Mouse (Mus musculus) cerebellum, postnatal 25 days (tissue): ENCODE results near the gene Rhoc.

ENCODE experiments used
- DNase-seq, 2 experiments: peaks; one replicate each; pipeline ENCODE4 v3.0.0; 2021; ENCODE audit warnings: mixed read lengths in 2 of 2

Gene Rhoc

DNA sequence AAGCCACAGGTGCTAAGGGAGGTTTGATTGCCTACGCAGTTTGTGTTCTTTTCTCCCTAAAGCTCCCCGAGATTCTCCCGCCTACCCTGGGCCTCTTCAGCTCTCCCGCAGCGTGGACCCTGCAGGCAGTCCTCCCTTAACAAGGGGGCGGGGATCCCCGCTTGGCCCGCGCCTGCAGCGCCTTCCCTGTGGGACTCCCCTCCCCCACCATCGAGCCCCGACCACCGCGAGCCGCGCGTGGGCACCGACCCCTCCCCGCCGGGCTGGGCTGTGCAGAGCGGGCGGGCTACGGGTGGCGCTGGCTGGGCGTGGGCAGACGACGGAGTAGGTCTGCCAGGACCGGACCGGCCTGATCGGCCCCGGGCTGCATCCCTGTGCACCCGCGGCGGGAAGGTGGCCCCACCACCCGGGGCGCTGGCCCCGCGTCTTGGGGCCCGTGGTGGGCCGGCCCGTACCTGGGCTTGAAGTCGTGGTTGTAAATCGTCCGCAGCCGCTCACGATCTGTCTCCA lies 29.4 kb downstream of the Rhoc start:
- peak; percentile 43 to 47 for DNase-seq

DNA sequence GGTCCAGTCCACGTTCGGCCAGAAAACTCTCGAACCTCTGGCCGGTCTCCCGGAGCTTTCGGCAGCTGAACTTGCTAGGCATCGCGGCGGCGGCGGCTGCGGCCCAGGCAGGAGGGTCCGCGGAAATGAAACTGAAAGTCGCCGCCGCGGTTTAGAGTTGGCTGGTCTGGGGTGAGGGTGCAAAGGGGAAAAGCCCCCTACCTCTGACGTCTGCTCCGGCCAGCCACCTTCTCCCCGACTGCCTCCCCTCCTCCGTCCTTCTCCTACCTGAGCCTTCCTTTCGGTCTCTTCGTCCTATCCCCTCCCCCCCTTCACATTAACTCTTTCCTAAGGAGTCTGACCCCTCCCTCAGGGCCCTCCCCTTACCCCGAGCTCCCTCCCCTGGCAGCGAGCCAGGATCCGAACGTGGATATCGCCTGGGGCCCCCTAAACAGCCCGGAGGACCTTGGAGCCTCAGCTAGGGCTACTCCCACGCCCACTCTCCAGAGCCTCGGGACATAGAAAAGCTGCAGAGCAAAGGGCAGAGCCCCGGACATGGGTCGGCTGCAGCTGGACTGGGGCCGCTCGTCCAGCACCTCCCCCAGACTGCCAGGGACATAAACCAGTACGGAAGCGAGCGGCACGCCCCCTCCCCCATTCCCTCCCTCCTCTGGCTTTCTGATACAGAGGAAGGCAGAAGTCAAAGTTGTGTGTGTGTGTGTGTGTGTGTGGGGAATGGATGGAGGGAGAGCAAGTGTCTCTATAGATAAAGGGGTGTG lies 30.0 kb downstream of the Rhoc start, which contains the start of gene Mov10:
Gene Mov10, minus strand, starts transcription at position 573 of the 758 bp plus-strand sequence.
- DNase-seq, result peak; percentile 22 to 47

DNA sequence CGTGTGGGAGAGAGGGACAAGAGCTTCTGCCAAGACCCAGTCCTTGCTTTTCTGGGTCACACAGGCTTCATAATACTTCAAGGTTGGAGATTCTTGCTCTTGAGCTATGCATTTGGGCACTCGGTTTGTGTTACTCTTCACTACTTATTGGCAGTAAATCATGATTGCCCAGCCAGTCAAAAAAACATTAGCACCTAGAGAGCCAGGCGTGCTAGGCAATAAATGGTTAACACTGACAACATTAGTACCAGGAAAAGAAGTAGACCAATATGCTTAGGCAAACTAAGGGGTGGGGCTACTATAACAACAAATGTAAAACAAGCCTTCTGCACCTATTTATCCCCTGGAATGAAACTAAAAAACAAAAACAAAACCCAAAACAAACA lies 30.6 kb downstream of the Rhoc start:
- no peak for DNase-seq

DNA sequence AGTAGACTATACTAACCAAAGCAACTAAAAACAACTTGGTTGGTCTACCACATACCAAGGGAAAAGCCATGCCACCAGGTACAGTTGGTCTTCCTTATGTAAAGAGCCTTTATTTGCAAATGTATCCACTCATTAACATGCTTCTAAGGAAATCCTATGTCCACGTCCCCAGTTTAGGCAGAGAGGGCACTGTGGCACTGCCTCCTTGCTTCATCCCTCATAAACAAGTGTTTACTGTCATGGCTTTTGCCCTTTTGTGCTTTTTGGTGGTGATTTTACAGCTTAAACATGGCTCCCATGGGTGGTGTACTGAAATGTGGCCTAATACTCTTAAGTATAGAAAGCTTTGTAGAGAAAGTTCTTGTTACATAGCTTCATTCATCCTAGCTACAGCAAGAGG lies 32.3 kb downstream of the Rhoc start:
- DNase-seq, result no peak

GRCm38 (mm10) chr3:104822413-104822812 lies 34.2 kb downstream of the Rhoc start:
- DNase-seq, result no peak

GRCm38 (mm10) chr3:104835797-104836196 lies 47.6 kb downstream of the Rhoc start:
- DNase-seq, result no peak

DNA sequence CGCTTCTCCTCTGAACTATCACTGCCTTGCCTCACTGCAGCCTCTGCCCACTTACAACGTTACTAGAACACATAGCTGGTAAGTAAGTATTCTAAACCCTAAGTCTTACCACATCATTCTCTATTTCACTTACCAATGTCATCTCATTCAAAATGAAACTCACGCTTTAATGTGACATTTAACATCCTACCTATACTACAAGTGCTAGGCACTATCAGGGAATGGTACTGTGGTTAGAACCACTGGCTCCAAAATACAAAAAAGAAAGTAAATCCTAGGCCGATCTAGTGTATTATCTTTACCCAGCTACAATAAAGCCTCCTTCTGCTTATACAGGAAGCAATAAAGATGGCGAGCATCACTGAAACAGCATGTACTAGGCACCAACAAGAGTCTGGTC lies 52.9 kb downstream of the Rhoc start:
- no peak for DNase-seq
